Mouse (Mus musculus): ENCODE results near the gene Zfp992. TPM values are rescaled to one million over a fixed set of nuclear protein-coding genes. Genes with fewer than 3 reads are reported as not detected.
"Not testable (repeated sequence)": the region's sequence is repeated elsewhere in the genome, so short reads cannot be mapped to it uniquely, and the experiment has no call there.

The Zfp992 gene
- polyA plus RNA-seq, 1 experiment from 2014 or later, result 3.9 TPM

DNA sequence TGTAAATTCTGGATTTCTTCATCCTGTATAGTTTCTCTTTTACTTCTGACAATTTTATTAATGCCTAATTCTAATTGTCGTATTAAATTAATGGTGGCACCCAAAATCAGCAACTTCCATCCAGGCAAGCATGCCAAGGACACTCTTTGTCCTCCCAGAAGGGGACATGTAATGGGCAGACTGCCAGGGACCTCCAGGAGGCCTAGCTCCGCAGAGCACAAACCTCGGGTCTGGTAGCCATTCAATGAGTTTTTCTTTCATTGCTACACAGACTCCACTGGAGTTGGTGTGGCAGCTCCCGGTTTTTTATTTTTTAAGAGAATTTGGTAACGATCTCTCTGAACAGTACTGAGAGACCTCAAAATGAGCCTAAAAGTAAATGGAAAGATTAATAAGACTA is 11.9 kb downstream of the Zfp992 start:
- H3K4me3 ChIP-seq (ENCODE audit: low read depth, low read length); H3K9ac ChIP-seq (ENCODE audit: low read depth, low read length); DNase-seq (ENCODE audit: low spot score); H3K27ac ChIP-seq (ENCODE audit: low read depth, low read length); H3K4me2 ChIP-seq (replicated peaks; ENCODE audit: low read depth, low read length); H3K27me3 ChIP-seq (ENCODE audit: control insufficient read depth, insufficient read depth, low read length); H3K36me3 ChIP-seq (ENCODE audit: control insufficient read depth, insufficient read depth, low read length); ATAC-seq (ENCODE audit: low FRiP score); H3K4me1 ChIP-seq (replicated peaks; ENCODE audit: control insufficient read depth, insufficient read depth, low read length): not testable (repeated sequence)
- H3K9me3 ChIP-seq (ENCODE audit: control insufficient read depth, low read length), result peaks cover 25% of the 10 kb centered on the region
- 85% methylated on average over 5 of the region's 5 CpGs for WGBS

DNA sequence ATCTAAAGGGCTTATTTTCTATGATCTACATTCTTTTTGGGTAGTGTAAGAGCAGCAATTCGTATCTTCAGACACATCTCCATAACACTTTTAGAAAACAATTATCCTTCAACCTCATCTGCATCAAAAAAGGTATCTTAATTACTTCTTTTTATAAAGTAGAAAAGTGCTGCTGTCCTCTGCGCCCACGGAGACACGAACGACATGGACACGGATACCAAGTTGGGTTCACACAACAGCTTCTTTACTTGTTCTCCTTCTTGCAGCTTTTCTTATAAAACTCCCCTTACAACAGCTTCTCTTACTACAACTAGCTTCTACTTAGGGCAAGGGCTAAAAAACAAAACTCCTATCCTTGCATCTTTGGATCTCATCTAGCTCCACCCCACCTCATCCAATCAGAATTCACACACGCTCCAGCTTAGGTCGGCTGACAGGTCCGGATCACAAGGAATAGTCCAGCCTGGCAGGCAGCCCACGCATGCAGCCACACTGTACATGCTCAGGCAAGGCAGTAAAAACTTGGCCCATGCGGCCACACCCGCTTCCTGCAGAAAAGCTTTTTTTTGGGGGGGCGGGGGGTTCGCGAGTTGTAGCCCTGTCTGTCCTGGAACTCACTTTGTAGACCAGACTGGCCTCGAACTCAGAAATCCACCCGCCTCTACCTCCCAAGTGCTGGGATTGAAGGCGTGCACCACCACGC is 15.0 kb downstream of the Zfp992 start:
- not testable (repeated sequence) for H3K9ac ChIP-seq (ENCODE audit: low read depth, low read length); H3K4me3 ChIP-seq (ENCODE audit: low read depth, low read length); H3K9me3 ChIP-seq (ENCODE audit: control insufficient read depth, low read length); H3K27me3 ChIP-seq (ENCODE audit: control insufficient read depth, insufficient read depth, low read length); DNase-seq (ENCODE audit: low spot score); H3K36me3 ChIP-seq (ENCODE audit: control insufficient read depth, insufficient read depth, low read length); H3K4me1 ChIP-seq (replicated peaks; ENCODE audit: control insufficient read depth, insufficient read depth, low read length); H3K4me2 ChIP-seq (replicated peaks; ENCODE audit: low read depth, low read length); H3K27ac ChIP-seq (ENCODE audit: low read depth, low read length)
- 0 out of 2 replicates have a peak, but pooled peaks have one; percentile 33 for ATAC-seq (ENCODE audit: low FRiP score)
- WGBS, result 90% methylated on average over 17 of the region's 19 CpGs

- 96% methylated on average over 9 of the region's 12 CpGs for WGBS
- not testable (repeated sequence) for H3K4me1 ChIP-seq (replicated peaks; ENCODE audit: control insufficient read depth, insufficient read depth, low read length); H3K36me3 ChIP-seq (ENCODE audit: control insufficient read depth, insufficient read depth, low read length); H3K4me3 ChIP-seq (ENCODE audit: low read depth, low read length); H3K27me3 ChIP-seq (ENCODE audit: control insufficient read depth, insufficient read depth, low read length); H3K9ac ChIP-seq (ENCODE audit: low read depth, low read length); DNase-seq (ENCODE audit: low spot score); H3K27ac ChIP-seq (ENCODE audit: low read depth, low read length); H3K9me3 ChIP-seq (ENCODE audit: control insufficient read depth, low read length); H3K4me2 ChIP-seq (replicated peaks; ENCODE audit: low read depth, low read length)
- ATAC-seq (ENCODE audit: low FRiP score), result 0 out of 2 replicates have a peak, but pooled peaks have one; percentile 4
Observed at GRCm38 (mm10) chr4:146469984-146470383, 21.2 kb downstream of the Zfp992 start.

DNA sequence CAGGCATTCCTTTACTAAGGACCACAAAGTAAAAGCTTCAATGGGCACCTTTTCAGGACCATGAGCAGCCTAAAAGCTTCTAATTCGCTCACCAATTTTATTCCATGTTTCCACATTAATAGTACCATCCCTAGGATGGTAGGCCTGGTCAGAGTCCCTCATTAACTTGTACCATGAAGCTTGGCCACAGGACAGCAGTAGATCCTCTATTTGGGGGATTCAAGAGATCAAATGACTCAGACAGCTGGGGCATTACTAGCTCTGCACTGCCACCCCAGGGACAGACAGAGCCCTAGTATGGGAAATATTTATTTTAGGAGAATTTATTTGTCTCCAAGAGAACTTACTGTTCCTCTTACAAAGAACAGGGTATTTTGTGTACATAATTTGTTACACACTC is 25.4 kb downstream of the Zfp992 start:
- no CpG with 5 or more reads among the region's 1 CpGs for WGBS
- ATAC-seq (ENCODE audit: low FRiP score), result peak; percentile 39; the same call in 1 of the 2 replicates
- H3K4me3 ChIP-seq (ENCODE audit: low read depth, low read length); H3K27me3 ChIP-seq (ENCODE audit: control insufficient read depth, insufficient read depth, low read length); H3K27ac ChIP-seq (ENCODE audit: low read depth, low read length); H3K36me3 ChIP-seq (ENCODE audit: control insufficient read depth, insufficient read depth, low read length); H3K4me1 ChIP-seq (replicated peaks; ENCODE audit: control insufficient read depth, insufficient read depth, low read length); H3K4me2 ChIP-seq (replicated peaks; ENCODE audit: low read depth, low read length); H3K9ac ChIP-seq (ENCODE audit: low read depth, low read length); DNase-seq (ENCODE audit: low spot score): not testable (repeated sequence)
- peaks cover 24% of the 10 kb centered on the region for H3K9me3 ChIP-seq (ENCODE audit: control insufficient read depth, low read length)

DNA sequence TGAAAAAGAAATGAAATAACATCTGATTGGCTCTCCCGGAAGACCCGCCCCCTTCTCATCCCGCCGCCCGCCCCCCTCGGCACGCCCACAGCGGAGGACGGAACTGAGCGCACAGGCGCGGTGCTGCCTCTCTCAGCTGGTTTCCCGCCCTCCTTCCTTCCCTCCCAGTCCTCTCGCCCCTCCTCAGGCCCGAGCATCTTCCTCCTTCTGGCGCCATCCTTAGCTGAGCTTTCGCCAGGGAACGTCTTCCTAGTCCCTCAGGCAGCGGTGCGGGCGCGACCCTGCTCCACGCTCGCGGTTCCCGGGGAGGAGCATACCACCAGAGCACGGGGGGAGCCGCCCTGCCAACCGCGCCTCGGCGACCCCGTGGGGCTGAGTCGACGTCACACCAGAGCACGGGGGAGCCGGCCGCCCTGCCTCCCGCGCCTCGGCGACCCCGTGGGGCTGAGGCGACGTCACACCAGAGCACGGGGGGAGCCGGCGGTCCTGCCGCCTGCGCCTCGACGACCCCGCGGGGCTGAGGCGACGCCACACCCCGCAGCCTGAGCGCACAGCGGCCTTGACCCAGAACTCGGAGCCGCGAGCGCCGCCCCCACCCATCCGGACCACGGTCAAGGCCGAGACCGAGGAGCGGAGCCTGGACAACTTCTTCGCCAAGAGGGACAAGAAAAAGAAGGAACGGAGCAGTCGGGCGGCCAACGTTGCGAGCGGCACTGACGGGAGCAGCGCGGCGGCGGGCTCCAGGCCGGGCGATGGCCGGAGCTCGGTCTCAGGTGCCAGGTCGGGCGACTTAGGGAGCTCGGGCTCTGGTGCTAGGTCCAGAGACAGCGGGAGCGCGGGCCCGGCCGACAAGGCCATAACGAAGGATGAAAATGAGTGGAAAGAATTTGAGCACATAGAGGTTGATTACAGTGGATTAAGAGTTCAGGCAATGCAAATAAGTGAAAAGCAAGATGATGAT is 26.2 kb downstream of the Zfp992 start:
- ATAC-seq (ENCODE audit: low FRiP score), result peak; percentile 81
- H3K27me3 ChIP-seq (ENCODE audit: control insufficient read depth, insufficient read depth, low read length); H3K4me2 ChIP-seq (replicated peaks; ENCODE audit: low read depth, low read length); H3K36me3 ChIP-seq (ENCODE audit: control insufficient read depth, insufficient read depth, low read length); H3K4me3 ChIP-seq (ENCODE audit: low read depth, low read length); H3K27ac ChIP-seq (ENCODE audit: low read depth, low read length); H3K4me1 ChIP-seq (replicated peaks; ENCODE audit: control insufficient read depth, insufficient read depth, low read length); H3K9ac ChIP-seq (ENCODE audit: low read depth, low read length); DNase-seq (ENCODE audit: low spot score): not testable (repeated sequence)
- 57% methylated on average over 58 of the region's 94 CpGs for WGBS
- H3K9me3 ChIP-seq (ENCODE audit: control insufficient read depth, low read length), result peaks cover 21% of the 10 kb centered on the region

DNA sequence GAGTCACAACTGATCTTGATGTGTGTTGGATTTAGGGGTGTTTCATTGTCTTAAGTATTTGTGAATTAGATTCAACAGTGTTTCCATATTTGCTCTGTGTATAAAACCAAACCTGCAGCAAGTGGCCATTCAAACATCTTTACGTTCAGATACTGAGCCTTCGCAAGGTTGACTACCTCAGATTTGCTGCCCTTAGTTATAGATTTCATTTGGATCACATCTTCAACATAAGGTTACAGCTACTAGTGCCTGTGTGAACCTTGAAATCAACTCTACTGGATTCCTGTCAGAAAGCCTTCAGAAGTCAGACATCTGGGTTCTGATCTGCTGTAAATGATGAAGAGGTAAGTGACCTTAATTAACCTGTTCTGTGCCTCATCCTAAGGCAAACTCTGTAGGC is 27.4 kb downstream of the Zfp992 start:
- peaks cover 30% of the 10 kb centered on the region for H3K9me3 ChIP-seq (ENCODE audit: control insufficient read depth, low read length)
- WGBS, result 98% methylated on average over 2 of the region's 2 CpGs
- H3K4me3 ChIP-seq (ENCODE audit: low read depth, low read length), result not testable (repeated sequence)

GRCm38 (mm10) chr4:146476959-146477358 is 28.1 kb downstream of the Zfp992 start:
- not testable (repeated sequence) for H3K9ac ChIP-seq (ENCODE audit: low read depth, low read length); H3K4me2 ChIP-seq (replicated peaks; ENCODE audit: low read depth, low read length); H3K36me3 ChIP-seq (ENCODE audit: control insufficient read depth, insufficient read depth, low read length); DNase-seq (ENCODE audit: low spot score); H3K27ac ChIP-seq (ENCODE audit: low read depth, low read length); H3K4me3 ChIP-seq (ENCODE audit: low read depth, low read length); H3K27me3 ChIP-seq (ENCODE audit: control insufficient read depth, insufficient read depth, low read length); ATAC-seq (ENCODE audit: low FRiP score); H3K4me1 ChIP-seq (replicated peaks; ENCODE audit: control insufficient read depth, insufficient read depth, low read length)
- H3K9me3 ChIP-seq (ENCODE audit: control insufficient read depth, low read length), result peaks cover 34% of the 10 kb centered on the region
- 81% methylated on average over 3 of the region's 3 CpGs for WGBS

More for the DNA sequence above, 27.4 kb downstream of the Zfp992 start:
- not testable (repeated sequence) for DNase-seq (ENCODE audit: low spot score); H3K27me3 ChIP-seq (ENCODE audit: control insufficient read depth, insufficient read depth, low read length); H3K27ac ChIP-seq (ENCODE audit: low read depth, low read length); ATAC-seq (ENCODE audit: low FRiP score); H3K4me1 ChIP-seq (replicated peaks; ENCODE audit: control insufficient read depth, insufficient read depth, low read length); H3K9ac ChIP-seq (ENCODE audit: low read depth, low read length); H3K4me2 ChIP-seq (replicated peaks; ENCODE audit: low read depth, low read length); H3K36me3 ChIP-seq (ENCODE audit: control insufficient read depth, insufficient read depth, low read length)

GRCm38 (mm10) chr4:146480376-146481096 is 31.7 kb downstream of the Zfp992 start:
- H3K9ac ChIP-seq (ENCODE audit: low read depth, low read length); H3K27me3 ChIP-seq (ENCODE audit: control insufficient read depth, insufficient read depth, low read length); H3K4me1 ChIP-seq (replicated peaks; ENCODE audit: control insufficient read depth, insufficient read depth, low read length); H3K27ac ChIP-seq (ENCODE audit: low read depth, low read length); H3K4me2 ChIP-seq (replicated peaks; ENCODE audit: low read depth, low read length); DNase-seq (ENCODE audit: low spot score); H3K4me3 ChIP-seq (ENCODE audit: low read depth, low read length); H3K36me3 ChIP-seq (ENCODE audit: control insufficient read depth, insufficient read depth, low read length): not testable (repeated sequence)
- WGBS, result 72% methylated on average over 6 of the region's 6 CpGs
- peak; percentile 28 for ATAC-seq (ENCODE audit: low FRiP score)
- peaks cover 51% of the 10 kb centered on the region for H3K9me3 ChIP-seq (ENCODE audit: control insufficient read depth, low read length)

All from hindbrain, embryonic 11.5 days (tissue).